Mouse (Mus musculus) liver, embryonic 14 days (tissue): ENCODE measurements around the gene Tent2. TPM values are rescaled to one million over a fixed set of nuclear protein-coding genes. Genes with fewer than 3 reads are reported as not detected.

Experiments
- polyA plus RNA-seq: library from polyadenylated mRNA; depleted of rRNA; stranded (reverse); fragments of >200 nt; gene quantifications from 2 replicates; pipeline ENCODE4 v1.2.3, GENCODE M21; 2012; rRNA removed

Gene Tent2
- polyA plus RNA-seq = 23.6 and 26.7 TPM in 2 replicates

GRCm38 (mm10) chr13:93191831-93192645 is at the start of gene Tent2:
Gene Tent2, minus strand, starts transcription at chr13:93192385.

GRCm38 (mm10) chr13:93144336-93145167 is 47.6 kb downstream of the Tent2 start, which contains the start of gene Cmya5:
Gene Cmya5, minus strand, starts transcription at chr13:93144724.

Other genes starting within 250 kb of the Tent2 start
- 0.01 and 0.03 TPM in 2 replicates for gene Cmya5, start 47.7 kb downstream of the Tent2 start, polyA plus RNA-seq
- 3.7 and 4.5 TPM in 2 replicates for gene Homer1, start 107.2 kb upstream of the Tent2 start, polyA plus RNA-seq